Mouse (Mus musculus): ENCODE data around the gene Kif11. TPM values are rescaled to one million over a fixed set of nuclear protein-coding genes. Genes with fewer than 3 reads are reported as not detected.
A peak's percentile ranks its signal among the peaks of the same experiment; 100 is the strongest.

The Kif11 gene
- polyA plus RNA-seq, 1 experiment from 2014 or later, result 8.9 TPM

GRCm38 (mm10) chr19:37370356-37370755 lies 5.8 kb upstream of the Kif11 start:
- H3K36me3 ChIP-seq (ENCODE audit: control insufficient read depth, insufficient read depth), result no peaks in the 10 kb centered on the region
- no peaks in the 10 kb centered on the region for H3K9me3 ChIP-seq (ENCODE audit: control insufficient read depth)
- 78% methylated on average over 5 of the region's 5 CpGs for WGBS
- no peak overlapping the region for H3K9ac ChIP-seq (ENCODE audit: low read depth, low read length)
- H3K27ac ChIP-seq (ENCODE audit: low read depth, low read length), result no peak overlapping the region
- no peak for ATAC-seq
- H3K4me1 ChIP-seq (replicated peaks; ENCODE audit: control insufficient read depth, insufficient read depth, low read length), result no peaks in the 10 kb centered on the region
- H3K4me3 ChIP-seq (ENCODE audit: low read depth, low read length), result no peak overlapping the region
- TF ChIP-seq CTCF (IDR thresholded peaks at IDR 0.05; ENCODE audit: low read depth), result no peak
- no peaks in the 10 kb centered on the region for H3K27me3 ChIP-seq (replicated peaks; ENCODE audit: control insufficient read depth, insufficient read depth, low read length)
- H3K4me2 ChIP-seq (replicated peaks; ENCODE audit: low read depth), result no peak overlapping the region

GRCm38 (mm10) chr19:37374941-37375754 lies 1.1 kb upstream of the Kif11 start:
- no peaks in the 10 kb centered on the region for H3K36me3 ChIP-seq (ENCODE audit: control insufficient read depth, insufficient read depth)
- no peaks in the 10 kb centered on the region for H3K27me3 ChIP-seq (replicated peaks; ENCODE audit: control insufficient read depth, insufficient read depth, low read length)
- 17% methylated on average over 7 of the region's 7 CpGs for WGBS
- no peaks in the 10 kb centered on the region for H3K9me3 ChIP-seq (ENCODE audit: control insufficient read depth)
- peak overlapping the region; percentile 94 for H3K4me3 ChIP-seq (ENCODE audit: low read depth, low read length)
- peak; percentile 30 for TF ChIP-seq CTCF (IDR thresholded peaks at IDR 0.05; ENCODE audit: low read depth)
- no peak for ATAC-seq
- H3K27ac ChIP-seq (ENCODE audit: low read depth, low read length), result peak overlapping the region; percentile 94
- H3K4me2 ChIP-seq (replicated peaks; ENCODE audit: low read depth), result peak overlapping the region; percentile 61
- H3K4me1 ChIP-seq (replicated peaks; ENCODE audit: control insufficient read depth, insufficient read depth, low read length), result no peaks in the 10 kb centered on the region
- H3K9ac ChIP-seq (ENCODE audit: low read depth, low read length), result peak overlapping the region; percentile 72

- Histone ChIP-seq H3K4me2 (replicated peaks; ENCODE audit: low read depth) (peak overlapping the region; percentile 64), H3K27ac (ENCODE audit: low read depth, low read length) (no peak overlapping the region), H3K27me3 (replicated peaks; ENCODE audit: control insufficient read depth, insufficient read depth, low read length) (no peaks in the 10 kb centered on the region), H3K4me1 (replicated peaks; ENCODE audit: control insufficient read depth, insufficient read depth, low read length) (no peaks in the 10 kb centered on the region), H3K9ac (ENCODE audit: low read depth, low read length) (peak overlapping the region; percentile 72), H3K36me3 (ENCODE audit: control insufficient read depth, insufficient read depth) (no peaks in the 10 kb centered on the region), H3K4me3 (ENCODE audit: low read depth, low read length) (peak overlapping the region; percentile 94), H3K9me3 (ENCODE audit: control insufficient read depth) (no peaks in the 10 kb centered on the region)
- ATAC-seq, result no peak
- 1% methylated on average over 11 of the region's 11 CpGs for WGBS
- no peak for TF ChIP-seq CTCF (IDR thresholded peaks at IDR 0.05; ENCODE audit: low read depth)
Measured at GRCm38 (mm10) chr19:37376841-37377240, 638 bp downstream of the Kif11 start.

GRCm38 (mm10) chr19:37377404-37377990 lies 1.3 kb downstream of the Kif11 start:
- no peaks in the 10 kb centered on the region for H3K4me1 ChIP-seq (replicated peaks; ENCODE audit: control insufficient read depth, insufficient read depth, low read length)
- ATAC-seq, result no peak
- no peaks in the 10 kb centered on the region for H3K9me3 ChIP-seq (ENCODE audit: control insufficient read depth)
- 8% methylated on average over 8 of the region's 8 CpGs for WGBS
- no peak overlapping the region for H3K9ac ChIP-seq (ENCODE audit: low read depth, low read length)
- no peaks in the 10 kb centered on the region for H3K27me3 ChIP-seq (replicated peaks; ENCODE audit: control insufficient read depth, insufficient read depth, low read length)
- H3K27ac ChIP-seq (ENCODE audit: low read depth, low read length), result no peak overlapping the region
- H3K4me2 ChIP-seq (replicated peaks; ENCODE audit: low read depth), result peak overlapping the region; percentile 64
- no peaks in the 10 kb centered on the region for H3K36me3 ChIP-seq (ENCODE audit: control insufficient read depth, insufficient read depth)
- H3K4me3 ChIP-seq (ENCODE audit: low read depth, low read length), result peak overlapping the region; percentile 94
- TF ChIP-seq CTCF (IDR thresholded peaks at IDR 0.05; ENCODE audit: low read depth), result no peak

- no peak for ATAC-seq
- Histone ChIP-seq H3K4me2 (replicated peaks; ENCODE audit: low read depth) (peak overlapping the region; percentile 64), H3K36me3 (ENCODE audit: control insufficient read depth, insufficient read depth) (no peaks in the 10 kb centered on the region), H3K9me3 (ENCODE audit: control insufficient read depth) (no peaks in the 10 kb centered on the region), H3K4me1 (replicated peaks; ENCODE audit: control insufficient read depth, insufficient read depth, low read length) (no peaks in the 10 kb centered on the region), H3K27ac (ENCODE audit: low read depth, low read length) (no peak overlapping the region), H3K27me3 (replicated peaks; ENCODE audit: control insufficient read depth, insufficient read depth, low read length) (no peaks in the 10 kb centered on the region), H3K9ac (ENCODE audit: low read depth, low read length) (no peak overlapping the region), H3K4me3 (ENCODE audit: low read depth, low read length) (no peak overlapping the region)
- TF ChIP-seq CTCF (IDR thresholded peaks at IDR 0.05; ENCODE audit: low read depth), result no peak
- WGBS, result 67% methylated on average over 6 of the region's 6 CpGs
Measured at GRCm38 (mm10) chr19:37378816-37379215, 2.6 kb downstream of the Kif11 start.

- no peaks in the 10 kb centered on the region for H3K9me3 ChIP-seq (ENCODE audit: control insufficient read depth)
- no peaks in the 10 kb centered on the region for H3K27me3 ChIP-seq (replicated peaks; ENCODE audit: control insufficient read depth, insufficient read depth, low read length)
- H3K9ac ChIP-seq (ENCODE audit: low read depth, low read length), result no peak overlapping the region
- no peak for ATAC-seq
- H3K36me3 ChIP-seq (ENCODE audit: control insufficient read depth, insufficient read depth), result peaks cover 19% of the 10 kb centered on the region; the same call in 1 of the 2 replicates
- 47% methylated on average over 3 of the region's 3 CpGs for WGBS
- no peak overlapping the region for H3K4me3 ChIP-seq (ENCODE audit: low read depth, low read length)
- H3K4me1 ChIP-seq (replicated peaks; ENCODE audit: control insufficient read depth, insufficient read depth, low read length), result no peaks in the 10 kb centered on the region
- no peak overlapping the region for H3K27ac ChIP-seq (ENCODE audit: low read depth, low read length)
- TF ChIP-seq CTCF (IDR thresholded peaks at IDR 0.05; ENCODE audit: low read depth), result peak; percentile 41
- no peak overlapping the region for H3K4me2 ChIP-seq (replicated peaks; ENCODE audit: low read depth)
Measured at GRCm38 (mm10) chr19:37386126-37386525, 9.9 kb downstream of the Kif11 start.
